23 mouse cellular contexts compared by ENCODE assay signal in the genomic region with DNA sequence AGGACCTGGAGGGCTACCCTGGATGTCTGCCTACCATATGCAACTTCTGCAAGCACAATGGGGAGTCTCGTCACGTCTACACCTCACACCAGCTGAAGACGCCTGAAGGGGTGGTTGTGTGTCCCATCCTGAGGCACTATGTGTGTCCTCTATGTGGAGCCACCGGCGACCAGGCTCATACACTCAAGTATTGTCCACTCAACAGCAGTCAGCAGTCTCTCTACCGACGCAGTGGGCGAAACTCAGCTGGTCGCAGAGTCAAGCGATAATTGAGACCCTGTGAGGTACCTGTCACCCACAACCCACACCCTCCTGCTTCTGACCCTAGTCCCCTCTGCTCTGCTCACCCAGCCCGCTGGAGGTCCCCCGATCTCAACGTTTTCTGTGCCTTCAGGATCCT. TPM values are rescaled to one million over a fixed set of nuclear protein-coding genes. Genes with fewer than 3 reads are reported as not detected.
DNase-seq lines count a peak whose midpoint lies in the region; TF ChIP-seq lines count a peak whose summit lies in the region.
"Had no signal": no experiment of that assay in that cellular context is flagged by ENCODE, and none has a peak within 500 bp of the region (broad histone marks: within the 10 kb centered on the region; RNA-seq: fewer than 3 reads in every experiment).

No protein-coding gene starts in this region.

- DNase-seq in cerebellum, adult 11 months = peak; percentile 22
- DNase-seq in cerebellum, adult 18-20 months = no peak
- peak; percentile 30 for DNase-seq in cerebellum, adult 8-10 months
- DNase-seq in cerebellum, postnatal 25 days = no peak
- peak; percentile 58 for DNase-seq in cerebellum, adult 9-11 months
- DNase-seq in cerebellum, postnatal 10 days = no peak
- no peak for DNase-seq in testis, postnatal 10 days (ENCODE audit: low spot score)
- DNase-seq: adrenal gland, adult 8-10 months; adrenal gland, postnatal 14 days; adrenal gland, postnatal 36 days; B cell, adult 2 months; cerebellum, adult 2 months; forebrain, postnatal 0 days had no signal

- no peaks in the 10 kb centered on the region for H3K36me3 ChIP-seq in testis, adult 2 months (ENCODE audit: control insufficient read depth, insufficient read depth, low read length)
- H3K36me3 ChIP-seq: embryonic facial prominence, embryonic 10.5 days; embryonic facial prominence, embryonic 12.5 days had no signal

- no peak for TF ChIP-seq CTCF in testis, adult 2 months (IDR thresholded peaks at IDR 0.05; ENCODE audit: control insufficient read depth, insufficient read depth, insufficient replicate concordance, low read depth, low read length)

- H3K4me1 ChIP-seq in testis, adult 2 months (ENCODE audit: control insufficient read depth, insufficient read depth, low read length) = peaks cover 22% of the 10 kb centered on the region

- H3K27me3 ChIP-seq in testis, adult 2 months (ENCODE audit: control insufficient read depth, insufficient read depth, low read length) = no peaks in the 10 kb centered on the region
- H3K27me3 ChIP-seq: Patski had no signal

- peak; percentile 19; the same call in 1 of the 2 replicates for TF ChIP-seq POLR2A in testis, adult 2 months (IDR thresholded peaks at IDR 0.05; ENCODE audit: control insufficient read depth, low read depth, low read length)

- H3K27ac ChIP-seq in testis, adult 2 months (ENCODE audit: control insufficient read depth, insufficient read depth, low read depth, low read length) = no peak overlapping the region
- H3K27ac ChIP-seq: embryonic facial prominence, embryonic 10.5 days; embryonic facial prominence, embryonic 12.5 days had no signal

- no peak overlapping the region for H3K4me3 ChIP-seq in testis, adult 2 months (ENCODE audit: control insufficient read depth, low read depth, low read length)
- H3K4me3 ChIP-seq: embryonic facial prominence, embryonic 10.5 days; embryonic facial prominence, embryonic 12.5 days had no signal

RNA-seq across cellular contexts. Expression of a gene that starts 0.5 kb away (rescaled TPM):
- polyA plus RNA-seq in testis, adult 2 months (2012; rRNA removed) = 0.08 and 0.10 TPM in 2 replicates
- polyA plus RNA-seq: CD4-positive, CD25-positive, alpha-beta regulatory T cell, adult 4 months; embryonic facial prominence, embryonic 10.5 days; embryonic facial prominence, embryonic 12.5 days; embryonic facial prominence, embryonic 14.5 days; forebrain, embryonic 11.5 days; G1E; Patski had no signal

RNA-seq across cellular contexts. Expression of a gene that starts 3.3 kb away (rescaled TPM):
- polyA plus RNA-seq in testis, adult 2 months (2012; rRNA removed) = 35.6 and 42.9 TPM in 2 replicates

RNA-seq across cellular contexts. Expression of a gene that starts 16.1 kb away (rescaled TPM):
- polyA plus RNA-seq in testis, adult 2 months (2012; rRNA removed) = 4.9 and 5.4 TPM in 2 replicates

RNA-seq across cellular contexts. Expression of a gene that starts 35.6 kb away (rescaled TPM):
- 2.1 and 2.3 TPM in 2 replicates for polyA plus RNA-seq in testis, adult 2 months (2012; rRNA removed)
- polyA plus RNA-seq: CD4-positive, CD25-positive, alpha-beta regulatory T cell, adult 4 months; cerebellum, adult 2 months; cortical plate, adult 2 months; embryonic facial prominence, embryonic 10.5 days; forebrain, embryonic 11.5 days; forebrain, embryonic 14.5 days; forebrain, postnatal 0 days; G1E had no signal

RNA-seq across cellular contexts. Expression of a gene that starts 36.4 kb away (rescaled TPM):
- polyA plus RNA-seq in testis, adult 2 months (2012; rRNA removed) = 196 and 222 TPM in 2 replicates

Comparison
In these comparisons a context has a peak if more than half of its experiments do, and no peak if none do; other contexts are left out.
1. DNase-seq: peak in cerebellum, adult 11 months (single experiment), cerebellum, adult 8-10 months (single experiment) and cerebellum, adult 9-11 months (single experiment); none in cerebellum, adult 18-20 months (0 of 2), cerebellum, postnatal 25 days (0 of 2), cerebellum, postnatal 10 days (0 of 2) and testis, postnatal 10 days (single experiment).